Mouse (Mus musculus) myocyte (in vitro differentiated cells): ENCODE results near the gene 4933430I17Rik. TPM values are rescaled to one million over a fixed set of nuclear protein-coding genes. Genes with fewer than 3 reads are reported as not detected.
"Not testable (repeated sequence)": the region's sequence is repeated elsewhere in the genome, so short reads cannot be mapped to it uniquely, and the experiment has no call there.

Source experiments
- H3K27me3 ChIP-seq: one replicate; pipeline ENCODE4 v1.6.1; 2011; ENCODE audit not compliant: control insufficient read depth, insufficient read depth, insufficient read length
- H3K36me3 ChIP-seq: one replicate; pipeline ENCODE4 v1.6.1; 2011; ENCODE audit not compliant: control insufficient read depth, insufficient read depth
- H3K4me2 ChIP-seq: one replicate; pipeline ENCODE4 v1.6.1; 2011; ENCODE audit warnings: low read depth, control low read depth
- H3K4me3 ChIP-seq: one replicate; pipeline ENCODE4 v1.5.1; 2011; ENCODE audit warnings: mild to moderate bottlenecking, control low read depth, moderate library complexity
- H3K79me2 ChIP-seq: one replicate; pipeline ENCODE4 v1.6.1; 2011; ENCODE audit not compliant: control insufficient read depth, insufficient read depth
- H3ac ChIP-seq: one replicate; pipeline ENCODE4 v1.6.1; 2011; ENCODE audit not compliant: control insufficient read depth, insufficient read length
- CEBPB ChIP-seq: IDR thresholded peaks from 2 replicates; pipeline ENCODE4 v1.6.1; 2011; ENCODE audit warnings: mild to moderate bottlenecking, moderate library complexity; ENCODE audit not compliant: poor library complexity, insufficient read depth, severe bottlenecking
- E2F4 ChIP-seq: IDR thresholded peaks from one replicate; pipeline ENCODE4 v1.6.1; 2011; ENCODE audit warnings: mild to moderate bottlenecking, control low read depth, moderate library complexity; ENCODE audit not compliant: insufficient read depth
- MAX ChIP-seq: IDR thresholded peaks from one replicate; pipeline ENCODE4 v1.6.1; 2011; ENCODE audit warnings: low read depth, mild to moderate bottlenecking, control low read depth
- MYOD1 ChIP-seq, 3 experiments: IDR thresholded peaks; one replicate each; pipeline ENCODE4 v1.6.1; 2011; ENCODE audit warnings: control low read depth in 2 of 3, low read depth in 2 of 3, mild to moderate bottlenecking in 2 of 3, moderate library complexity in 1 of 3; ENCODE audit not compliant: insufficient read length in 2 of 3, control insufficient read depth in 1 of 3
- MYOG ChIP-seq, 3 experiments: IDR thresholded peaks; one replicate each; pipeline ENCODE4 v1.6.1; 2011; ENCODE audit warnings: control low read depth in 2 of 3, low read depth in 2 of 3, mild to moderate bottlenecking in 2 of 3; ENCODE audit not compliant: insufficient read length in 2 of 3, control insufficient read depth in 1 of 3, insufficient read depth in 1 of 3
- POLR2A ChIP-seq: IDR thresholded peaks from one replicate; pipeline ENCODE4 v1.6.1; 2011; ENCODE audit warnings: low read depth, mild to moderate bottlenecking, control low read depth, moderate library complexity; ENCODE audit not compliant: insufficient read length
- POLR2AphosphoS2 ChIP-seq: IDR thresholded peaks from one replicate; pipeline ENCODE4 v1.6.1; 2011; ENCODE audit warnings: low read depth, control low read depth; ENCODE audit not compliant: insufficient read length
- REST ChIP-seq: IDR thresholded peaks from one replicate; pipeline ENCODE4 v1.6.1; 2011; ENCODE audit warnings: mild to moderate bottlenecking, control low read depth, moderate library complexity; ENCODE audit not compliant: insufficient read depth, insufficient read length
- SRF ChIP-seq: IDR thresholded peaks from one replicate; pipeline ENCODE4 v1.6.1; 2011; ENCODE audit warnings: low read depth; ENCODE audit not compliant: control insufficient read depth, insufficient read length
- TCF12 ChIP-seq: IDR thresholded peaks from one replicate; pipeline ENCODE4 v1.6.1; 2011; ENCODE audit warnings: mild to moderate bottlenecking, control low read depth; ENCODE audit not compliant: poor library complexity, insufficient read depth, severe bottlenecking
- TCF3 ChIP-seq: IDR thresholded peaks from one replicate; pipeline ENCODE4 v1.6.1; 2011; ENCODE audit warnings: low read depth, control low read depth; ENCODE audit not compliant: insufficient read length
- USF1 ChIP-seq: IDR thresholded peaks from one replicate; pipeline ENCODE4 v1.6.1; 2011; ENCODE audit warnings: low read depth, mild to moderate bottlenecking, control low read depth, moderate library complexity
- polyA plus RNA-seq: library from polyadenylated mRNA; unstranded; fragments of >200 nt; fragmentation: generic; extraction: Trizol; gene quantifications from one replicate; pipeline ENCODE4 v1.2.1, GENCODE M21; 2012; ENCODE audit warnings: missing spikeins

Gene 4933430I17Rik
- 0.08 TPM for polyA plus RNA-seq

DNA sequence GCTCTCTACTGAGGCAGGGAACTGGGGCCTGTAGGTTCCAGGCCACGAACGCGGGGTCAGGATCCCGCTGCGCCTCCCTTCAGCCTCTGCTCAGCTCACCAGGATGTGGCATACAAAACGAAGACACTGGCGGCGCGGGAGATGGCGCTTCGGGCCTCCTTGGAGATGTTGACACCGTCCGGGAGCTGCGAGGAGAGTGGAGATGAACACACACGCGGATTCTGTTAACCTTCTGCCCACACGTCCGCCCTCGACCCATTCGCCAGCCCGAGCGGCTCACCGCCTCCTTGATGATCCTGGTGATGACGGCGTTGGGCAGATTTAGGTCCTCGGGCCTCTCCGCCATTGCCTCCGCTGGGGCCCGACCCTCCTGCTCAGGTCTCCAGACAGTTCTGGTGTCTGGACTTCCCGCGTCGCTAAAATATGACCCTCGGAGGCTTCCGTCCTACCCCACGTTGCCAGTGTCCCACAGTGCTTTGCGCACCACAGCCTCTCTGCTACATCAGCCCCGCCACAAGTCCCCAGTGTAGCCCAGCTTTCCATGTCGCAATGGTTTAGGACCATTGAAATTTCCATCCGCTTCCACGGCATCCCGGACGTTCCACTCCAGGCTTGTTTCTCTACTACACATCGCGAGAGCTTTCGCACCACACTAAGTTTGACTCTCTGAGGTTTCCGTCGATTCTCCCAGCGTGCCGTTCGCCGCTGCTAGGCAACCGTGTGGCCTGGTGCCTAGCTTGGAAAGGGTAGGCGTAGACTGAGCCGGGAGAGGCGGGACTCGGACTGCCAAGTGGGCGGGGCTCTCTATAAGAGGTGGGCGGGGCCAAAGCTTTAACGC lies at the start of gene 4933430I17Rik, which contains the start of gene Pole3:
TSS of gene 4933430I17Rik (plus strand) at position 719 of the 838 bp plus-strand sequence.
TSS of gene Pole3 (minus strand) at position 418 of the 838 bp plus-strand sequence.
- Histone ChIP-seq H3ac (peak within 1 kb of the TSS; percentile 33), H3K27me3 (no peaks in the 10 kb centered on the region), H3K4me3 (peak within 1 kb of the TSS; percentile 59), H3K36me3 (no peaks in the 10 kb centered on the region), H3K4me2 (peak within 1 kb of the TSS; percentile 86), H3K79me2 (peaks cover 8% of the 10 kb centered on the region)
- TF ChIP-seq TCF12 = no peak
- peak; percentile 56 for TF ChIP-seq USF1
- TF ChIP-seq MAX = no peak
- peak; percentile 55 for TF ChIP-seq SRF
- no peak for TF ChIP-seq REST
- TF ChIP-seq MYOD1 (IDR thresholded peaks at IDR 0.05; ENCODE audit: control insufficient read depth in 1 of 3, insufficient read length in 2 of 3, low read depth in 2 of 3) = no peak
- TF ChIP-seq E2F4 = peak; percentile 96
- no peak for TF ChIP-seq CEBPB

GRCm38 (mm10) chr4:62475793-62476192 lies 49.4 kb upstream of the 4933430I17Rik start:
- H3K4me3 ChIP-seq = no peak overlapping the region
- TF ChIP-seq POLR2AphosphoS2 (no peak), REST (no peak), SRF (no peak), MYOD1 (IDR thresholded peaks at IDR 0.05; ENCODE audit: control insufficient read depth in 1 of 3, insufficient read length in 2 of 3, low read depth in 2 of 3) (no peak), CEBPB (no peak), POLR2A (no peak), USF1 (no peak), E2F4 (no peak), TCF12 (no peak)
- H3ac ChIP-seq = no peak overlapping the region
- H3K4me2 ChIP-seq = peak overlapping the region; percentile 25
- H3K36me3 ChIP-seq = no peaks in the 10 kb centered on the region
- H3K27me3 ChIP-seq = no peaks in the 10 kb centered on the region
- no peaks in the 10 kb centered on the region for H3K79me2 ChIP-seq

- Histone ChIP-seq H3ac (no peak overlapping the region), H3K4me2 (no peak overlapping the region), H3K27me3 (no peaks in the 10 kb centered on the region), H3K36me3 (no peaks in the 10 kb centered on the region), H3K79me2 (no peaks in the 10 kb centered on the region), H3K4me3 (no peak overlapping the region)
- TF ChIP-seq POLR2AphosphoS2 (no peak), REST (no peak), USF1 (no peak), TCF12 (no peak), MYOG (IDR thresholded peaks at IDR 0.05; ENCODE audit: control insufficient read depth in 1 of 3, insufficient read depth in 1 of 3, insufficient read length in 2 of 3, low read depth in 2 of 3) (no peak), E2F4 (no peak), CEBPB (no peak), TCF3 (no peak), MAX (no peak), POLR2A (no peak), MYOD1 (IDR thresholded peaks at IDR 0.05; ENCODE audit: control insufficient read depth in 1 of 3, insufficient read length in 2 of 3, low read depth in 2 of 3) (no peak), SRF (no peak)
These were observed 47.5 kb upstream of the 4933430I17Rik start for GRCm38 (mm10) chr4:62477542-62478244.

DNA sequence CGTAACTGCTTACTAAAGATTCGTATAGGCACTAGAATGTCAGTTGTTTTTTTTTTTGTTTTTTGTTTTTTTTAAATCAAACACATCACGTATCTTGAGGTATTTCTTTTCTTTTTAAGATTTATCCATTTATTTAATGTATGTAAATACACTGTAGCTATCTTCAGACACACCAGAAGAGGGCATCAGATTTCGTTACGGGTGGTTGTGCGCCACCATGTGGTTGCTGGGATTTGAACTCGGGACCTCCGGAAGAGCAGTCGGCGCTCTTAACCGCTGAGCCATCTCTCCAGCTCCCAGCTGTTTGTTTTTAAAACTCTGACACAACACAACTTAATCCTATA lies 45.6 kb upstream of the 4933430I17Rik start:
- H3K4me3 ChIP-seq, H3K27me3 ChIP-seq: not testable (repeated sequence)

More for the DNA sequence above, 45.6 kb upstream of the 4933430I17Rik start:
- not testable (repeated sequence) for H3ac ChIP-seq, H3K4me2 ChIP-seq, H3K79me2 ChIP-seq, H3K36me3 ChIP-seq
